ENCODE assay signal across 15 mouse cellular contexts in genomic region chr14:74736850-74737249, GRCm38 (mm10).
"Had no signal": no experiment of that assay in that cellular context is flagged by ENCODE, and none has a peak within 500 bp of the region (broad histone marks: within the 10 kb centered on the region; RNA-seq: fewer than 3 reads in every experiment).

No protein-coding gene starts in this region.

- ATAC-seq: liver, embryonic 12.5 days; midbrain, embryonic 16.5 days had no signal

- H3K27me3 ChIP-seq: limb, embryonic 15.5 days; liver, embryonic 12.5 days; megakaryocyte, embryonic 14.5 days; midbrain, embryonic 12.5 days; neural tube, embryonic 15.5 days had no signal

- H3K4me3 ChIP-seq: left cerebral cortex, adult 2 months; limb, embryonic 15.5 days; liver, embryonic 12.5 days; megakaryocyte, embryonic 14.5 days; midbrain, embryonic 12.5 days; neural tube, embryonic 15.5 days had no signal

- DNase-seq: kidney, postnatal 14 days; lung, embryonic 14.5 days; lung, postnatal 10 days; lung, postnatal 4 days; right cerebral cortex, postnatal 4 days; spleen, adult 18-20 months; thymus, adult 2 months; thymus, postnatal 25 days had no signal
